Mouse (Mus musculus) E14TG2a.4 (cell line): ENCODE data around the gene D2hgdh.

Experiments
- CTCF ChIP-seq: conservative IDR thresholded peaks from 2 replicates; pipeline ENCODE4 v1.5.1; 2014; ENCODE audit warnings: low read length
- POU5F1 ChIP-seq: IDR thresholded peaks from 2 replicates; pipeline ENCODE4 v1.6.1; 2014; ENCODE audit warnings: low read length, borderline replicate concordance

DNA sequence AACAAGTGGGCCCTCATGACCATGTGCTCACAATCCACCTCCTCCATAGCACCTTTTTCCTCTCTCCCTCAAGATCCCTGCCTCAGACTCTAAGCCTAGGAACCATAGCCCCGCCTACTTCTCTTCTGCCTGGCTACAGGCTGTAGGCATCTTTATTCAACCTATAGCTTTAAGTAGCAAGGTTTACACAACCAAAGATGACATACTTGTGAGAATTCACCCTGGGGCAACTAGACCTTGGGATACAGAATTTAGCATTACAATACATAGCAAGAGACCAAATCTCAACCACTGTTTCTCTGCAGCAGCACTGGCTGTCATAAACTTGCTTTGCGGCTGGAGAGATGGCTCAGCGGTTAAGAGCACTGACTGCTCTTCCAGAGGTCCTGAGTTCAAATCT is 14.7 kb upstream of the D2hgdh start:
- TF ChIP-seq CTCF (no peak), POU5F1 (no peak)
